Mouse (Mus musculus) hindbrain, embryonic 16.5 days (tissue): ENCODE measurements around the gene Eef1a1. TPM values are rescaled to one million over a fixed set of nuclear protein-coding genes. Genes with fewer than 3 reads are reported as not detected.
"Not testable (repeated sequence)": the region's sequence is repeated elsewhere in the genome, so short reads cannot be mapped to it uniquely, and the experiment has no call there.

Source experiments
- ATAC-seq: fragments of 200-750 bp; cut with Nextera tagmentation; 2 replicates; pipeline ENCODE4 v1.8.0; 2017; ENCODE audit warnings: moderate TSS enrichment, moderate library complexity
- H3K27ac ChIP-seq: fragments of 300-500 bp; sonication (generic); 2 replicates; pipeline ENCODE4 v1.5.1; 2014; ENCODE audit warnings: low read depth, mild to moderate bottlenecking, control low read depth, low read length, moderate library complexity
- H3K27me3 ChIP-seq: fragments of 300-500 bp; sonication (generic); replicated peaks from 2 replicates; pipeline ENCODE4 v1.6.1; 2014; ENCODE audit warnings: low read length; ENCODE audit not compliant: control insufficient read depth, insufficient read depth
- H3K36me3 ChIP-seq: fragments of 300-500 bp; sonication (generic); 2 replicates; pipeline ENCODE4 v1.6.1; 2014; ENCODE audit warnings: mild to moderate bottlenecking, low read length, moderate library complexity, mixed read lengths; ENCODE audit not compliant: control insufficient read depth, insufficient read depth
- H3K4me1 ChIP-seq: fragments of 300-500 bp; sonication (generic); 2 replicates; pipeline ENCODE4 v1.6.1; 2014; ENCODE audit warnings: low read depth, low read length; ENCODE audit not compliant: control insufficient read depth, insufficient read depth
- H3K4me2 ChIP-seq: fragments of 300-500 bp; sonication (generic); 2 replicates; pipeline ENCODE4 v1.6.1; 2014; ENCODE audit warnings: mild to moderate bottlenecking, low read length, control low read depth, moderate library complexity
- H3K4me3 ChIP-seq: fragments of 300-500 bp; sonication (generic); 2 replicates; pipeline ENCODE4 v1.5.1; 2014; ENCODE audit warnings: mild to moderate bottlenecking, low read length, control low read depth, moderate library complexity
- H3K9ac ChIP-seq: fragments of 300-500 bp; sonication (generic); 2 replicates; pipeline ENCODE4 v1.6.1; 2014; ENCODE audit warnings: low read depth, mild to moderate bottlenecking, control low read depth, low read length, moderate library complexity
- H3K9me3 ChIP-seq: fragments of 300-500 bp; sonication (generic); 2 replicates; pipeline ENCODE4 v1.6.1; 2014; ENCODE audit warnings: mild to moderate bottlenecking, low read length, moderate library complexity; ENCODE audit not compliant: control insufficient read depth
- WGBS: fragments of 180-500 bp; shearing (Covaris S2); extraction: QIAGEN DNeasy Blood & Tissue Kit; methylation state at CpG from one replicate; pipeline ENCODE4 v1.1.7; 2014; 5-methylcytosine and 5-hydroxymethylcytosine counted together
- polyA plus RNA-seq: library from polyadenylated mRNA; unstranded; fragments of >200 nt; fragmentation: Nextera tagmentation; extraction: Ambion mirVana; gene quantifications from 2 replicates; pipeline ENCODE4 v1.2.1, GENCODE M21; 2015

The Eef1a1 gene
- polyA plus RNA-seq, 1 experiment from 2014 or later: 2,954 TPM

- Histone ChIP-seq H3K4me3 (peak overlapping the region; percentile 15; the same call in 1 of the 2 replicates), H3K36me3 (no peaks in the 10 kb centered on the region), H3K9me3 (no peaks in the 10 kb centered on the region), H3K4me2 (peak overlapping the region; percentile 45), H3K9ac (peak overlapping the region; percentile 28), H3K27ac (peak overlapping the region; percentile 68), H3K27me3 (no peaks in the 10 kb centered on the region), H3K4me1 (peaks cover 21% of the 10 kb centered on the region)
- peak; percentile 76 for ATAC-seq
- WGBS: 5% methylated on average over 6 of the region's 6 CpGs
Observed at GRCm38 (mm10) chr9:78503223-78504079, 14.5 kb upstream of the Eef1a1 start.

DNA sequence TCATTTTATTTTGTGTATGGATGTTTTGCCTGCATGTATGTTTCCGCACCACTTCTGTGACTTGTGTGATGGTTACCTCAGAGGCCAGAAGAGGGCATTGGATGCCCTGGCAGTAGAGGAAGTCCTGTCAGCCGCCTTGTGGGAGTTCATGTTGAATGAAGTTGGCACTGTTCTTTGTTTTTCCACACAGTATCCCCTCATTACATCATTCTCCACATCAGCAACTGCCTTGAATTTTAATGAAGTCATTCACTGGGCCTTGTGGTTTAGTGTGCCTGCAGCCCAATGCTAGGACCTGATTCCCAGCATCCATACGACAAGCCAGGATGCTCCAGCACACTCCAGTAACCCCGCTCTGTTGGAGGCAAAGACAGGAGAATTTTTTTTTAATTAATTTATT is 12.3 kb upstream of the Eef1a1 start:
- WGBS: 54% methylated on average over 4 of the region's 4 CpGs
- peak; percentile 48 for ATAC-seq

GRCm38 (mm10) chr9:78500386-78500785 is 11.4 kb upstream of the Eef1a1 start:
- no peak overlapping the region for H3K4me2 ChIP-seq
- ATAC-seq: no peak
- H3K9me3 ChIP-seq: no peaks in the 10 kb centered on the region
- peaks cover 21% of the 10 kb centered on the region for H3K4me1 ChIP-seq
- H3K4me3 ChIP-seq: no peak overlapping the region
- H3K27me3 ChIP-seq: no peaks in the 10 kb centered on the region
- WGBS: 71% methylated on average over 3 of the region's 3 CpGs
- H3K27ac ChIP-seq: no peak overlapping the region
- no peaks in the 10 kb centered on the region for H3K36me3 ChIP-seq
- H3K9ac ChIP-seq: no peak overlapping the region

More for the DNA sequence above, 12.3 kb upstream of the Eef1a1 start:
- H3K9me3 ChIP-seq: no peaks in the 10 kb centered on the region
- no peak overlapping the region for H3K4me2 ChIP-seq
- H3K4me1 ChIP-seq: peaks cover 21% of the 10 kb centered on the region
- no peak overlapping the region for H3K27ac ChIP-seq
- H3K4me3 ChIP-seq: no peak overlapping the region
- no peaks in the 10 kb centered on the region for H3K27me3 ChIP-seq
- H3K36me3 ChIP-seq: no peaks in the 10 kb centered on the region
- no peak overlapping the region for H3K9ac ChIP-seq

GRCm38 (mm10) chr9:78493171-78493570 is 4.2 kb upstream of the Eef1a1 start:
- no peak overlapping the region for H3K4me2 ChIP-seq
- no peak overlapping the region for H3K4me3 ChIP-seq
- H3K9me3 ChIP-seq: no peaks in the 10 kb centered on the region
- 82% methylated on average over 7 of the region's 7 CpGs for WGBS
- H3K27ac ChIP-seq: no peak overlapping the region
- H3K4me1 ChIP-seq: peaks cover 3% of the 10 kb centered on the region; the same call in 1 of the 2 replicates
- H3K27me3 ChIP-seq: no peaks in the 10 kb centered on the region
- no peak overlapping the region for H3K9ac ChIP-seq
- H3K36me3 ChIP-seq: no peaks in the 10 kb centered on the region
- ATAC-seq: no peak

GRCm38 (mm10) chr9:78492254-78492653 is 3.3 kb upstream of the Eef1a1 start:
- H3K27ac ChIP-seq: no peak overlapping the region
- no peak overlapping the region for H3K9ac ChIP-seq
- WGBS: 96% methylated on average over 3 of the region's 3 CpGs
- no peak overlapping the region for H3K4me3 ChIP-seq
- peaks cover 3% of the 10 kb centered on the region; the same call in 1 of the 2 replicates for H3K4me1 ChIP-seq
- H3K9me3 ChIP-seq: no peaks in the 10 kb centered on the region
- H3K4me2 ChIP-seq: no peak overlapping the region
- H3K36me3 ChIP-seq: no peaks in the 10 kb centered on the region
- no peaks in the 10 kb centered on the region for H3K27me3 ChIP-seq
- ATAC-seq: no peak

DNA sequence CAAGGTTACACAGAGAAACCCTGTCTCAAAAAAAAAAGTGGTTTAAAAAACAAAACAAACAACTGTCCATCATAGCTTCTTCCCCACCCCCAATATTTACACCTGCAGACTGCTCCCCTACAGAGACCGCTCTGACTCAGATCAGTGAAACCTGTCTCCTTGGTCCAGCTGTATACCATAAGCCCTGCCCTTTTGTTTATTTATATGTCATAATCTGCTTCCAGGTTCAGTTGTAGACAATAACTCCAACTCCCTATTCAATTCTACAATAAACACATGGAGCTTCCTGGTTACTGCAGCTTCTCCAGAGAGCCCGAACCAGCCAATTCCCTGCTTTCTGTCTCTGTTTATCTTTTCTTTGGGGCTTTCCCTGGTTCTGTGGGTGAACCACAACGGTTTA is 2.2 kb upstream of the Eef1a1 start:
- H3K4me2 ChIP-seq: no peak overlapping the region
- H3K27me3 ChIP-seq: no peaks in the 10 kb centered on the region
- H3K9me3 ChIP-seq: no peaks in the 10 kb centered on the region
- peaks cover 3% of the 10 kb centered on the region; the same call in 1 of the 2 replicates for H3K4me1 ChIP-seq
- 81% methylated on average over 3 of the region's 3 CpGs for WGBS
- H3K9ac ChIP-seq: no peak overlapping the region
- H3K4me3 ChIP-seq: no peak overlapping the region
- ATAC-seq: no peak
- H3K27ac ChIP-seq: no peak overlapping the region
- H3K36me3 ChIP-seq: no peaks in the 10 kb centered on the region

DNA sequence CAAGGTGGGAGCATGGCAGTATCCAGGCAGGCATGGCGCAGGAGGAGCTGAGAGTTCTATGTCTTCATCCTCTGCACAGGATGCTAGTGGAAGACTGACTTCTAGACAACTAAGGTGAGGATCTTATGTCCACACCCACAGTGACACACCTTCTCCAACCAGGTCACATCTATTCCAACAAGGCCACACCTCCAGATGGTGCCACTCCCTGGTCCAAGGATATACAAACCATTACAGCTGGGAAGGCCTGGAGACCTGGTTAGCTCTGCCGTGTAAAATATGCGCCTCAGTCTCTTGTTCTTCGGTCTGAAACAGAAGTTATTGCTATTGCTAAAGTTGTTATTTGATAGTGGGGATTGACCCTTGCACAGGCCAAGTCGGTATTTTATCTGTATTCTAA is 930 bp downstream of the Eef1a1 start:
- WGBS: 96% methylated on average over 5 of the region's 5 CpGs
- not testable (repeated sequence) for H3K4me1 ChIP-seq, H3K4me2 ChIP-seq, H3K36me3 ChIP-seq, H3K9me3 ChIP-seq, ATAC-seq, H3K4me3 ChIP-seq, H3K27me3 ChIP-seq, H3K27ac ChIP-seq, H3K9ac ChIP-seq

DNA sequence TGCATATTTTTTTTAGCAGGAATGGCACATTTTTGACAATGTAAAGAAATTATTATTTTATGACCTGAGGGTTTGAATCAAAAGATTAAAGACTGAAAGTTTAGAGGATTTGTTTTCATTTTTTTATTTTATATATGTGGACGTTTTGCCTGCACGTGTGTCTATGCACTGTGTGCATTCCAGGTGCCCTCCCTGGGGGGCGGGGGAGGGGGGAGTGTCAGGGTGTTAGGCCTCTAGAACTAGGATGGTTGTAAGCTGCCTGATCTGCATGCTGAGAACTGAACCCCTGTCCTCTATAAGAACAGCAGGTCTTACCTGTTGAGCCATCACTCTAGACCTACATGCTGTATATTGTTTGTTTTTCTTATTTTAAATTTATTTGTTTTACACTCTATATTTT is 4.3 kb downstream of the Eef1a1 start:
- 77% methylated on average over 3 of the region's 3 CpGs for WGBS
- Histone ChIP-seq H3K4me1 (peaks cover 12% of the 10 kb centered on the region), H3K9me3 (no peaks in the 10 kb centered on the region), H3K27ac (no peak overlapping the region), H3K36me3 (no peaks in the 10 kb centered on the region), H3K4me3 (no peak overlapping the region), H3K9ac (no peak overlapping the region), H3K4me2 (no peak overlapping the region), H3K27me3 (no peaks in the 10 kb centered on the region)
- ATAC-seq: no peak

- H3K9me3 ChIP-seq: no peaks in the 10 kb centered on the region
- H3K4me1 ChIP-seq: peaks cover 24% of the 10 kb centered on the region
- peak overlapping the region; percentile 90 for H3K9ac ChIP-seq
- H3K4me3 ChIP-seq: peak overlapping the region; percentile 61
- H3K4me2 ChIP-seq: peak overlapping the region; percentile 72
- H3K27me3 ChIP-seq: no peaks in the 10 kb centered on the region
- H3K36me3 ChIP-seq: peaks cover 13% of the 10 kb centered on the region
- no peak for ATAC-seq
- 10% methylated on average over 3 of the region's 3 CpGs for WGBS
- H3K27ac ChIP-seq: peak overlapping the region; percentile 100
Observed at GRCm38 (mm10) chr9:78482386-78482785, 6.6 kb downstream of the Eef1a1 start.
